Mouse (Mus musculus) forebrain, embryonic 10.5 days (tissue): ENCODE data around the gene Speer4f1. TPM values are rescaled to one million over a fixed set of nuclear protein-coding genes. Genes with fewer than 3 reads are reported as not detected.

ENCODE experiments used
- DNase-seq: peaks from one replicate; pipeline ENCODE4 v3.0.0-alpha.2; 2017; ENCODE audit warnings: low spot score; ENCODE audit errors: extremely low spot score
- H3K27ac ChIP-seq: fragments of 300-500 bp; sonication (generic); 2 replicates; pipeline ENCODE4 v1.5.1; 2016; ENCODE audit warnings: mild to moderate bottlenecking
- H3K27me3 ChIP-seq: fragments of 300-500 bp; sonication (generic); 2 replicates; pipeline ENCODE4 v1.6.1; 2016; ENCODE audit warnings: mild to moderate bottlenecking; ENCODE audit not compliant: poor library complexity, severe bottlenecking
- H3K36me3 ChIP-seq: fragments of 300-500 bp; sonication (generic); replicated peaks from 2 replicates; pipeline ENCODE4 v1.6.1; 2016; ENCODE audit warnings: mild to moderate bottlenecking, moderate library complexity
- H3K4me1 ChIP-seq: fragments of 300-500 bp; sonication (generic); 2 replicates; pipeline ENCODE4 v1.6.1; 2016
- H3K4me3 ChIP-seq: fragments of 300-500 bp; sonication (generic); 2 replicates; pipeline ENCODE4 v1.5.1; 2016; ENCODE audit warnings: mild to moderate bottlenecking, moderate library complexity
- H3K9me3 ChIP-seq: fragments of 300-500 bp; sonication (generic); 2 replicates; pipeline ENCODE4 v1.6.1; 2016; ENCODE audit warnings: mild to moderate bottlenecking, moderate library complexity
- WGBS: fragments of 180-500 bp; shearing (Covaris S2); methylation state at CpG from one replicate; pipeline ENCODE4 v1.1.7; 2016; 5-methylcytosine and 5-hydroxymethylcytosine counted together
- polyA plus RNA-seq: library from polyadenylated mRNA; unstranded; fragments of >200 nt; fragmentation: Nextera tagmentation; extraction: Ambion mirVana; gene quantifications from 2 replicates; pipeline ENCODE4 v1.2.1, GENCODE M21; 2016

Gene Speer4f1
- polyA plus RNA-seq, 1 experiment from 2014 or later, result not detected

DNA sequence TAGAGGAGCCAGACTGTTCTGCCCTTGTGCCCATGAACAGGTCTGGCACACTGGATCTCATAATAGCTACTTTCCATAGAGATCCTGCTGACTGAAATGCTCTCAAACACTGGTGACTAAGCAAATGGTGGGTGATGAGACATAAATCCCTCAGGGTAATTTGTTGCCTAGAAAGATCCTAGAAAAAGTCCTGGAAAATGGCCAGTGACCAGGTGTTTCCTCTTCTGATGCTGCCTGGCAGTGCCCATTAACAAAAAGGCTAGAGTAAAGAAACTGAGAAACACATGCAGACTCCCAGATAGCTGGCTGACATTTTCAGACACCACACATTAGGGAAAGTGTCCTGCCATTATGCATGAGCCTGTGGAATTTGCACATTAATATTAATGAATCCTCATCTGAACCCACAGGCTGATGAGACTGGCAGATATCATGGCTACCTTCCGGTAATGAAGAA is 24.0 kb downstream of the Speer4f1 start:
- 88% methylated on average over 1 of the region's 1 CpGs for WGBS
- no peaks in the 10 kb centered on the region for H3K9me3 ChIP-seq
- no peaks in the 10 kb centered on the region for H3K27me3 ChIP-seq
- H3K27ac ChIP-seq, result no peak overlapping the region
- no peaks in the 10 kb centered on the region for H3K4me1 ChIP-seq
- no peak for DNase-seq
- H3K4me3 ChIP-seq, result no peak overlapping the region
- H3K36me3 ChIP-seq, result no peaks in the 10 kb centered on the region

DNA sequence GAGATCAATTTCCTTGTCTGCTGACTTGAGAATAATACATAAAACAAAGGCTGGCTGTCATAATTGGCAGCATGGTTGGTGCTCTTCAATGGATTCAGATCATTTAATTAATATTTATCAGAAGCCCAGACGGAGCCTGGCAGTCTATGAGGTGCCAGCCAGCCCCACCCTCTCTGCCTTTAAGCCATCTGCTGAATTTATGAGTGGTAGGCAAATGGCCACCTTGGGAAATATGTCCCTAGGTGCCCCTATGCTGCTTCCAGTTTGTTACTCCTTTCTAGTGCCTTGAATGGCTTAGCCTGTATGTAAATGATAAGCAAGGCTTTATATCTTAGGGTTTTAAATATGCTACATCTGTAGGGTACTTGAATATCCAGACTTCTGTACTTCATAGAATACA is 25.0 kb downstream of the Speer4f1 start:
- no peak overlapping the region for H3K4me3 ChIP-seq
- H3K36me3 ChIP-seq, result no peaks in the 10 kb centered on the region
- no peaks in the 10 kb centered on the region for H3K27me3 ChIP-seq
- 77% methylated on average over 1 of the region's 1 CpGs for WGBS
- DNase-seq, result no peak
- H3K4me1 ChIP-seq, result no peaks in the 10 kb centered on the region
- no peak overlapping the region for H3K27ac ChIP-seq
- H3K9me3 ChIP-seq, result no peaks in the 10 kb centered on the region

DNA sequence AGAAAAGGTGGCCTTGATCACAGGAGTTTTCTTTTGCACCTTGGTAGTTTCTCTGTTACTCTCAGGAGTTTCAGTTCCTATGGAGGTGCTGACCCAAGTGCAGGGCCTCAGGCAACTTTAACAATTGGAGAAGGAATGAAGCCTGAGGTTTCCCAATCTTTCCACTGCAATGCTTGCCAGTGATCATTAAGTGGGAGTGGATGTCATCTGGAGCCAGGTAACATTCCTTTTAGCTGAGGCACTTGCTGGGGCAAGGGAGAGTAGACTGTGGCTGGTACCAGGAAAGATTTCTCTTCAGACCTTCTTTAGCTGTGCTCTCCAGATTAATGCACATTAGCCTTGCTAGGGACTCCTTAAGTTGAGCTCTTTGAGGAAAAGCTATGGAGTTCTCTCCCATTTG is 29.6 kb downstream of the Speer4f1 start:
- Histone ChIP-seq H3K4me3 (no peak overlapping the region), H3K9me3 (no peaks in the 10 kb centered on the region), H3K36me3 (no peaks in the 10 kb centered on the region), H3K27me3 (no peaks in the 10 kb centered on the region), H3K27ac (no peak overlapping the region), H3K4me1 (no peaks in the 10 kb centered on the region)
- DNase-seq, result no peak

DNA sequence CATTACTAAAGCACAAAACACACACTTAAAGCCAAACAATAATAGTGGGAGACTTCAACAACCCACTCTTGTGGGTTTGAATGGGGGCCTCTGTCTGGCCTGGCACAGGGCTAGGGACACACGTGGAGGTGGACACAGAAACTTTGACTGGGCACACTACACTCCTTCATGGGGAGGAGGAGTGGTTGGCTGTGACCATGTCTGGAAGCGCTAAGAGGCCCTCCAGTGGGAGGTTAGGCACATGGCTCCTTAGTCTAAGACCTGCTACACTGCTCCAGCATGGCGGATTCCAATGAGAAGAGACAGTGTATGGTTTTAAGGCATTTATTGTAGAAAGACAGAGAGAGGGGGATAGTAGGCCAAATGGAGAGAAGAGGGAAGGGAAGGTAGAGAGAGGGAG is 32.1 kb downstream of the Speer4f1 start:
- WGBS, result 82% methylated on average over 3 of the region's 3 CpGs

More for the DNA sequence above, 32.1 kb downstream of the Speer4f1 start:
- DNase-seq, result no peak
- H3K4me1 ChIP-seq, result no peaks in the 10 kb centered on the region
- H3K4me3 ChIP-seq, result no peak overlapping the region
- H3K27ac ChIP-seq, result no peak overlapping the region
- no peaks in the 10 kb centered on the region for H3K27me3 ChIP-seq
- no peaks in the 10 kb centered on the region for H3K36me3 ChIP-seq
- no peaks in the 10 kb centered on the region for H3K9me3 ChIP-seq

Other genes with a start within 250 kb of the Speer4f1 start
- not detected in 2 replicates for gene Speer4f2, start 102.9 kb upstream of the Speer4f1 start, polyA plus RNA-seq
- gene Sema3c, start 98.2 kb downstream of the Speer4f1 start, polyA plus RNA-seq, result 5.8 and 6.7 TPM in 2 replicates